In genomic region chr8:123873364-123873763, GRCm38 (mm10) we compare ENCODE assay signal across 25 mouse cellular contexts. TPM values are rescaled to one million over a fixed set of nuclear protein-coding genes. Genes with fewer than 3 reads are reported as not detected.
"Had no signal": no experiment of that assay in that cellular context is flagged by ENCODE, and none has a peak within 500 bp of the region (broad histone marks: within the 10 kb centered on the region; RNA-seq: fewer than 3 reads in every experiment).

No protein-coding gene starts in this region.

- DNase-seq: kidney, adult 2 months; kidney, postnatal 25 days; left cerebral cortex, postnatal 4 days; liver; lung, adult 18-20 months; lung, postnatal 10 days; lung, postnatal 36 days; right cerebral cortex, postnatal 4 days; thymus, adult 2 months; thymus, postnatal 14 days; thymus, postnatal 4 days had no signal

- H3K9me3 ChIP-seq: limb, embryonic 13.5 days; liver, embryonic 12.5 days; liver, embryonic 15.5 days; lung, embryonic 15.5 days; megakaryocyte, embryonic 14.5 days; midbrain, embryonic 10.5 days; midbrain, embryonic 13.5 days; neural tube, embryonic 13.5 days had no signal

- H3K4me3 ChIP-seq: limb, embryonic 13.5 days; liver, embryonic 12.5 days; liver, embryonic 15.5 days; lung, embryonic 15.5 days; megakaryocyte, embryonic 14.5 days; midbrain, embryonic 10.5 days; midbrain, embryonic 13.5 days; myocyte; neural tube, embryonic 13.5 days had no signal

- H3K9ac ChIP-seq: limb, embryonic 13.5 days; liver, embryonic 12.5 days; liver, embryonic 15.5 days; lung, embryonic 15.5 days; midbrain, embryonic 13.5 days; neural tube, embryonic 13.5 days had no signal

- H3K36me3 ChIP-seq: limb, embryonic 13.5 days; liver, embryonic 12.5 days; liver, embryonic 15.5 days; lung, embryonic 15.5 days; midbrain, embryonic 10.5 days; midbrain, embryonic 13.5 days; neural tube, embryonic 13.5 days had no signal

- H3K4me1 ChIP-seq: liver, embryonic 12.5 days; liver, embryonic 15.5 days; lung, embryonic 15.5 days; midbrain, embryonic 10.5 days; midbrain, embryonic 13.5 days had no signal

- H3K27ac ChIP-seq: kidney, postnatal 0 days; limb, embryonic 13.5 days; liver, embryonic 12.5 days; liver, embryonic 15.5 days; lung, embryonic 15.5 days; midbrain, embryonic 10.5 days; midbrain, embryonic 13.5 days; neural tube, embryonic 13.5 days; stomach, postnatal 0 days had no signal

- H3K27me3 ChIP-seq: limb, embryonic 13.5 days; liver, embryonic 15.5 days; lung, embryonic 15.5 days; midbrain, embryonic 13.5 days; neural tube, embryonic 13.5 days had no signal

- ATAC-seq: liver, embryonic 12.5 days; midbrain, embryonic 13.5 days; midbrain, embryonic 16.5 days had no signal

- H3K4me2 ChIP-seq: limb, embryonic 13.5 days; liver, embryonic 12.5 days; liver, embryonic 15.5 days; lung, embryonic 15.5 days; midbrain, embryonic 13.5 days; neural tube, embryonic 13.5 days had no signal

RNA-seq across cellular contexts. Expression of gene Acta1, which starts 21.2 kb away (rescaled TPM):
- total RNA-seq: monocyte, adult 5-6 weeks; neutrophil, adult 5-6 weeks had no signal
